Mouse (Mus musculus) midbrain, postnatal 0 days (tissue): ENCODE data around the gene Sox10. TPM values are rescaled to one million over a fixed set of nuclear protein-coding genes. Genes with fewer than 3 reads are reported as not detected.
A peak's percentile ranks its signal among the peaks of the same experiment; 100 is the strongest.

Experiments
- ATAC-seq: fragments of 200-750 bp; cut with Nextera tagmentation; 2 replicates; pipeline ENCODE4 v1.8.0; 2017; ENCODE audit warnings: moderate number of reproducible peaks, mild to moderate bottlenecking, moderate TSS enrichment, moderate library complexity; ENCODE audit not compliant: low FRiP score
- DNase-seq: peaks from one replicate; pipeline ENCODE4 v3.0.0-alpha.2; 2015; ENCODE audit warnings: low spot score
- H3K27ac ChIP-seq: fragments of 300-500 bp; sonication (generic); 2 replicates; pipeline ENCODE4 v1.5.1; 2014; ENCODE audit warnings: low read depth, mild to moderate bottlenecking, low read length, mixed read lengths
- H3K27me3 ChIP-seq: fragments of 300-500 bp; sonication (generic); 2 replicates; pipeline ENCODE4 v1.6.1; 2014; ENCODE audit warnings: low read length, control low read depth, mixed read lengths; ENCODE audit not compliant: insufficient read depth
- H3K36me3 ChIP-seq: fragments of 300-500 bp; sonication (generic); 2 replicates; pipeline ENCODE4 v1.6.1; 2014; ENCODE audit warnings: low read length, control low read depth, mixed read lengths; ENCODE audit not compliant: insufficient read depth
- H3K4me1 ChIP-seq: fragments of 300-500 bp; sonication (generic); 2 replicates; pipeline ENCODE4 v1.6.1; 2014; ENCODE audit warnings: mild to moderate bottlenecking, control low read depth, antibody characterized with exemption, low read length, mixed read lengths; ENCODE audit not compliant: insufficient read depth
- H3K4me2 ChIP-seq: fragments of 300-500 bp; sonication (generic); 2 replicates; pipeline ENCODE4 v1.6.1; 2014; ENCODE audit warnings: low read depth, mild to moderate bottlenecking, low read length, mixed read lengths; ENCODE audit not compliant: poor library complexity, severe bottlenecking
- H3K4me3 ChIP-seq: fragments of 300-500 bp; sonication (generic); 2 replicates; pipeline ENCODE4 v1.5.1; 2014; ENCODE audit warnings: low read depth, mild to moderate bottlenecking, low read length, moderate library complexity
- H3K9ac ChIP-seq: fragments of 300-500 bp; sonication (generic); replicated peaks from 2 replicates; pipeline ENCODE4 v1.6.1; 2014; ENCODE audit warnings: mild to moderate bottlenecking, low read length, moderate library complexity, mixed read lengths; ENCODE audit not compliant: poor library complexity, severe bottlenecking
- H3K9me3 ChIP-seq: fragments of 300-500 bp; sonication (generic); 2 replicates; pipeline ENCODE4 v1.6.1; 2016; ENCODE audit warnings: low read length, control low read depth
- CTCF ChIP-seq: IDR thresholded peaks from 2 replicates; pipeline ENCODE4 v1.5.1; 2016; ENCODE audit warnings: antibody characterized with exemption, mild to moderate bottlenecking
- WGBS: fragments of 180-500 bp; shearing (Covaris S2); extraction: QIAGEN DNeasy Blood & Tissue Kit; methylation state at CpG from one replicate; pipeline ENCODE4 v1.1.7; 2014; 5-methylcytosine and 5-hydroxymethylcytosine counted together
- polyA plus RNA-seq: library from polyadenylated mRNA; unstranded; fragments of >200 nt; fragmentation: Nextera tagmentation; extraction: Ambion mirVana; gene quantifications from 2 replicates; pipeline ENCODE4 v1.2.1, GENCODE M21; 2015
- total RNA-seq: library from RNA; depleted of rRNA; stranded (reverse); fragments of >200 nt; gene quantifications from 2 replicates; pipeline ENCODE4 v1.2.3, GENCODE M21; 2014

Gene Sox10
- total and polyA plus RNA-seq, 2 experiments from 2014 or later: 6.8 to 19.2 TPM

- H3K4me1 ChIP-seq: peaks cover 5% of the 10 kb centered on the region; the same call in 1 of the 2 replicates
- no peaks in the 10 kb centered on the region for H3K9me3 ChIP-seq
- DNase-seq (peak; percentile 65), ATAC-seq (peak; percentile 17; the same call in 1 of the 2 replicates)
- H3K27ac ChIP-seq: peak overlapping the region; percentile 85
- WGBS: 33% methylated on average over 8 of the region's 8 CpGs
- H3K27me3 ChIP-seq: no peaks in the 10 kb centered on the region
- H3K36me3 ChIP-seq: peaks cover 39% of the 10 kb centered on the region
- no peak for TF ChIP-seq CTCF
- no peak overlapping the region for H3K4me3 ChIP-seq
- peak overlapping the region; percentile 39 for H3K9ac ChIP-seq
- H3K4me2 ChIP-seq: no peak overlapping the region
Observed at GRCm38 (mm10) chr15:79151881-79152280, 13.2 kb downstream of the Sox10 start.

GRCm38 (mm10) chr15:79148533-79148932 is 16.5 kb downstream of the Sox10 start:
- WGBS: 58% methylated on average over 7 of the region's 7 CpGs
- H3K27me3 ChIP-seq: no peaks in the 10 kb centered on the region
- H3K36me3 ChIP-seq: peaks cover 64% of the 10 kb centered on the region
- H3K9me3 ChIP-seq: no peaks in the 10 kb centered on the region
- no peak overlapping the region for H3K4me3 ChIP-seq
- no peak for ATAC-seq
- peak; percentile 88 for DNase-seq
- H3K9ac ChIP-seq: no peak overlapping the region
- TF ChIP-seq CTCF: peak; percentile 93
- H3K4me1 ChIP-seq: peaks cover 5% of the 10 kb centered on the region; the same call in 1 of the 2 replicates
- H3K4me2 ChIP-seq: no peak overlapping the region
- no peak overlapping the region for H3K27ac ChIP-seq

GRCm38 (mm10) chr15:79145522-79145921 is 19.5 kb downstream of the Sox10 start:
- H3K36me3 ChIP-seq: peaks cover 51% of the 10 kb centered on the region
- no peak for ATAC-seq

GRCm38 (mm10) chr15:79144021-79144420 is 21.0 kb downstream of the Sox10 start:
- Histone ChIP-seq H3K27ac (no peak overlapping the region), H3K9me3 (no peaks in the 10 kb centered on the region), H3K4me3 (no peak overlapping the region), H3K4me2 (no peak overlapping the region), H3K27me3 (no peaks in the 10 kb centered on the region), H3K4me1 (peaks cover 4% of the 10 kb centered on the region; the same call in 1 of the 2 replicates), H3K9ac (no peak overlapping the region), H3K36me3 (peaks cover 42% of the 10 kb centered on the region)
- no peak for TF ChIP-seq CTCF
- ATAC-seq (no peak), DNase-seq (no peak)
- WGBS: 88% methylated on average over 8 of the region's 8 CpGs

More at GRCm38 (mm10) chr15:79145522-79145921, 19.5 kb downstream of the Sox10 start:
- Histone ChIP-seq H3K4me2 (no peak overlapping the region), H3K4me3 (no peak overlapping the region), H3K9me3 (no peaks in the 10 kb centered on the region), H3K27ac (no peak overlapping the region), H3K27me3 (no peaks in the 10 kb centered on the region), H3K9ac (no peak overlapping the region), H3K4me1 (peaks cover 4% of the 10 kb centered on the region; the same call in 1 of the 2 replicates)
- TF ChIP-seq CTCF: no peak
- 89% methylated on average over 7 of the region's 7 CpGs for WGBS
- DNase-seq: no peak

DNA sequence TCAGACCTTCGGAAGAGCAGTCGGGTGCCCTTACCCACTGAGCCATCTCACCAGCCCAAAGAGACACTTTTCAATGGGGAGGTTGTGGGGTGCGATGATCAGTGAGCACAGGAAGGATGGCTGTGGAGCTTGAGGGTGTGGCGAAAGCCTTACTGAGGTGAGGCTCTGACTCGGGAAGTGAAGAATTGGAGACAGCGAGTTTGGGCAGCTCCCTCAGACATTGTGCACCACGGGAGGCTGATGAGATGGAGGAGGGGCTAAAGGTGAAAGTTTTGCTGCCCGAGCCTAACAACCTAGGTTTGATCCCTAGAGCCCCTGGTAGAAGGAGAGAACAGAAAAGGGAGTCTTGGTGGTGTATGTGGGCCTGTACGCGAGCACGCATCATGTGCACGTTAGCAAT is 21.7 kb downstream of the Sox10 start:
- no peak for ATAC-seq
- 89% methylated on average over 12 of the region's 12 CpGs for WGBS
- H3K27me3 ChIP-seq: no peaks in the 10 kb centered on the region

GRCm38 (mm10) chr15:79141566-79141917 is 23.5 kb downstream of the Sox10 start:
- peak overlapping the region; percentile 92 for H3K4me2 ChIP-seq
- 1% methylated on average over 7 of the region's 7 CpGs for WGBS
- no peak for TF ChIP-seq CTCF
- ATAC-seq (peak; percentile 15; the same call in 1 of the 2 replicates), DNase-seq (no peak)
- peaks cover 4% of the 10 kb centered on the region; the same call in 1 of the 2 replicates for H3K4me1 ChIP-seq
- peak overlapping the region; percentile 75 for H3K9ac ChIP-seq
- H3K9me3 ChIP-seq: no peaks in the 10 kb centered on the region
- H3K27ac ChIP-seq: 0 out of 2 replicates have a peak overlapping the region, but pooled peaks have one; percentile 6
- H3K27me3 ChIP-seq: no peaks in the 10 kb centered on the region
- peak overlapping the region; percentile 88 for H3K4me3 ChIP-seq
- H3K36me3 ChIP-seq: peaks cover 22% of the 10 kb centered on the region; the same call in 1 of the 2 replicates

More for the DNA sequence above, 21.7 kb downstream of the Sox10 start:
- Histone ChIP-seq H3K36me3 (peaks cover 38% of the 10 kb centered on the region), H3K9ac (no peak overlapping the region), H3K4me1 (peaks cover 4% of the 10 kb centered on the region; the same call in 1 of the 2 replicates), H3K9me3 (no peaks in the 10 kb centered on the region), H3K4me2 (no peak overlapping the region), H3K27ac (no peak overlapping the region), H3K4me3 (no peak overlapping the region)
- no peak for DNase-seq
- no peak for TF ChIP-seq CTCF
